Mouse (Mus musculus): ENCODE measurements around the gene Prss8. TPM values are rescaled to one million over a fixed set of nuclear protein-coding genes. Genes with fewer than 3 reads are reported as not detected.

The Prss8 gene
- polyA plus RNA-seq, 1 experiment from 2014 or later: 64.4 TPM

- Histone ChIP-seq H3K4me3 (ENCODE audit: low read depth, low read length) (peak within 1 kb of the TSS; percentile 58), H3K9ac (ENCODE audit: low read depth, low read length) (peak within 1 kb of the TSS; percentile 51), H3K27ac (ENCODE audit: low read depth, low read length) (peak within 1 kb of the TSS; percentile 79), H3K36me3 (ENCODE audit: control insufficient read depth, insufficient read depth) (peaks cover 20% of the 10 kb centered on the region; the same call in 1 of the 2 replicates), H3K27me3 (replicated peaks; ENCODE audit: control insufficient read depth, insufficient read depth, low read length) (no peaks in the 10 kb centered on the region), H3K4me2 (replicated peaks; ENCODE audit: low read depth) (peak within 1 kb of the TSS; percentile 87), H3K9me3 (ENCODE audit: control insufficient read depth) (no peaks in the 10 kb centered on the region), H3K4me1 (replicated peaks; ENCODE audit: control insufficient read depth, insufficient read depth, low read length) (peaks cover 6% of the 10 kb centered on the region; the same call in 1 of the 2 replicates)
- WGBS: 0% methylated on average over 26 of the region's 26 CpGs
- TF ChIP-seq CTCF (IDR thresholded peaks at IDR 0.05; ENCODE audit: low read depth): peak; percentile 75
- peak; percentile 88 for ATAC-seq
Measured at GRCm38 (mm10) chr7:127895442-127895841, 34.5 kb downstream of the Prss8 start, which contains the start of the genes Gm21974 and Vkorc1. Gm21974 (minus strand) TSS chr7:127895454. Vkorc1 (minus strand) TSS chr7:127895617.

GRCm38 (mm10) chr7:127894480-127894879 is 35.4 kb downstream of the Prss8 start:
- Histone ChIP-seq H3K36me3 (ENCODE audit: control insufficient read depth, insufficient read depth) (peaks cover 24% of the 10 kb centered on the region; the same call in 1 of the 2 replicates), H3K9ac (ENCODE audit: low read depth, low read length) (peak overlapping the region; percentile 51; the same call in 1 of the 2 replicates), H3K4me2 (replicated peaks; ENCODE audit: low read depth) (peak overlapping the region; percentile 87), H3K27ac (ENCODE audit: low read depth, low read length) (peak overlapping the region; percentile 79), H3K9me3 (ENCODE audit: control insufficient read depth) (no peaks in the 10 kb centered on the region), H3K4me3 (ENCODE audit: low read depth, low read length) (peak overlapping the region; percentile 58), H3K27me3 (replicated peaks; ENCODE audit: control insufficient read depth, insufficient read depth, low read length) (no peaks in the 10 kb centered on the region), H3K4me1 (replicated peaks; ENCODE audit: control insufficient read depth, insufficient read depth, low read length) (peaks cover 6% of the 10 kb centered on the region; the same call in 1 of the 2 replicates)
- WGBS: 44% methylated on average over 5 of the region's 5 CpGs
- TF ChIP-seq CTCF (IDR thresholded peaks at IDR 0.05; ENCODE audit: low read depth): peak; percentile 46
- peak; percentile 28 for ATAC-seq

GRCm38 (mm10) chr7:127890798-127891197 is 39.1 kb downstream of the Prss8 start, which contains the start of gene Prss53:
Prss53 (minus strand) TSS chr7:127890970.
- Histone ChIP-seq H3K36me3 (ENCODE audit: control insufficient read depth, insufficient read depth) (peaks cover 56% of the 10 kb centered on the region; the same call in 1 of the 2 replicates), H3K4me3 (ENCODE audit: low read depth, low read length) (no peak within 1 kb of the TSS), H3K4me1 (replicated peaks; ENCODE audit: control insufficient read depth, insufficient read depth, low read length) (peaks cover 8% of the 10 kb centered on the region; the same call in 1 of the 2 replicates), H3K27ac (ENCODE audit: low read depth, low read length) (no peak within 1 kb of the TSS), H3K9ac (ENCODE audit: low read depth, low read length) (no peak within 1 kb of the TSS), H3K9me3 (ENCODE audit: control insufficient read depth) (no peaks in the 10 kb centered on the region), H3K4me2 (replicated peaks; ENCODE audit: low read depth) (no peak within 1 kb of the TSS), H3K27me3 (replicated peaks; ENCODE audit: control insufficient read depth, insufficient read depth, low read length) (no peaks in the 10 kb centered on the region)
- TF ChIP-seq CTCF (IDR thresholded peaks at IDR 0.05; ENCODE audit: low read depth): no peak
- 17% methylated on average over 4 of the region's 4 CpGs for WGBS
- no peak for ATAC-seq

- WGBS: 72% methylated on average over 3 of the region's 3 CpGs
- TF ChIP-seq CTCF (IDR thresholded peaks at IDR 0.05; ENCODE audit: low read depth): no peak
- no peak overlapping the region for H3K27ac ChIP-seq (ENCODE audit: low read depth, low read length)
- H3K4me3 ChIP-seq (ENCODE audit: low read depth, low read length): no peak overlapping the region
- H3K4me2 ChIP-seq (replicated peaks; ENCODE audit: low read depth): no peak overlapping the region
- peaks cover 3% of the 10 kb centered on the region; the same call in 1 of the 2 replicates for H3K4me1 ChIP-seq (replicated peaks; ENCODE audit: control insufficient read depth, insufficient read depth, low read length)
- no peak for ATAC-seq
- H3K9ac ChIP-seq (ENCODE audit: low read depth, low read length): no peak overlapping the region
- H3K36me3 ChIP-seq (ENCODE audit: control insufficient read depth, insufficient read depth): peaks cover 70% of the 10 kb centered on the region
- no peaks in the 10 kb centered on the region for H3K27me3 ChIP-seq (replicated peaks; ENCODE audit: control insufficient read depth, insufficient read depth, low read length)
- no peaks in the 10 kb centered on the region for H3K9me3 ChIP-seq (ENCODE audit: control insufficient read depth)
Measured at GRCm38 (mm10) chr7:127888821-127889220, 41.1 kb downstream of the Prss8 start.

- H3K9ac ChIP-seq (ENCODE audit: low read depth, low read length): no peak overlapping the region
- no peak overlapping the region for H3K4me3 ChIP-seq (ENCODE audit: low read depth, low read length)
- H3K4me2 ChIP-seq (replicated peaks; ENCODE audit: low read depth): no peak overlapping the region
- TF ChIP-seq CTCF (IDR thresholded peaks at IDR 0.05; ENCODE audit: low read depth): no peak
- 78% methylated on average over 3 of the region's 3 CpGs for WGBS
- H3K27ac ChIP-seq (ENCODE audit: low read depth, low read length): no peak overlapping the region
- no peaks in the 10 kb centered on the region for H3K27me3 ChIP-seq (replicated peaks; ENCODE audit: control insufficient read depth, insufficient read depth, low read length)
- H3K9me3 ChIP-seq (ENCODE audit: control insufficient read depth): no peaks in the 10 kb centered on the region
- no peak for ATAC-seq
- H3K4me1 ChIP-seq (replicated peaks; ENCODE audit: control insufficient read depth, insufficient read depth, low read length): peaks cover 7% of the 10 kb centered on the region; the same call in 1 of the 2 replicates
- H3K36me3 ChIP-seq (ENCODE audit: control insufficient read depth, insufficient read depth): peaks cover 75% of the 10 kb centered on the region
Measured at GRCm38 (mm10) chr7:127887781-127888180, 42.1 kb downstream of the Prss8 start.

GRCm38 (mm10) chr7:127887191-127887590 is 42.7 kb downstream of the Prss8 start:
- Histone ChIP-seq H3K36me3 (ENCODE audit: control insufficient read depth, insufficient read depth) (peaks cover 76% of the 10 kb centered on the region), H3K27ac (ENCODE audit: low read depth, low read length) (no peak overlapping the region), H3K9me3 (ENCODE audit: control insufficient read depth) (no peaks in the 10 kb centered on the region), H3K27me3 (replicated peaks; ENCODE audit: control insufficient read depth, insufficient read depth, low read length) (no peaks in the 10 kb centered on the region), H3K4me2 (replicated peaks; ENCODE audit: low read depth) (no peak overlapping the region), H3K4me3 (ENCODE audit: low read depth, low read length) (no peak overlapping the region), H3K4me1 (replicated peaks; ENCODE audit: control insufficient read depth, insufficient read depth, low read length) (peaks cover 7% of the 10 kb centered on the region; the same call in 1 of the 2 replicates), H3K9ac (ENCODE audit: low read depth, low read length) (no peak overlapping the region)
- WGBS: 77% methylated on average over 8 of the region's 8 CpGs
- ATAC-seq: no peak
- no peak for TF ChIP-seq CTCF (IDR thresholded peaks at IDR 0.05; ENCODE audit: low read depth)
